Mouse (Mus musculus) right cerebral cortex, postnatal 36 days (tissue): Measurements from ENCODE around the gene Poc1a.

Experiments used
- DNase-seq, 2 experiments: peaks; one replicate each; pipeline ENCODE4 v3.0.0; 2022; ENCODE audit warnings: low spot score in 2 of 2, mixed read lengths in 1 of 2

Poc1a gene

GRCm38 (mm10) chr9:106301446-106302080 is 20.7 kb downstream of the Poc1a start:
- no peak for DNase-seq

GRCm38 (mm10) chr9:106302446-106303150 is 21.7 kb downstream of the Poc1a start:
- DNase-seq = no peak

- DNase-seq = no peak
Measured at GRCm38 (mm10) chr9:106303460-106303960, 22.6 kb downstream of the Poc1a start.

GRCm38 (mm10) chr9:106305228-106305627 is 24.4 kb downstream of the Poc1a start:
- DNase-seq = no peak

- DNase-seq = peak; percentile 63 to 66
Measured at GRCm38 (mm10) chr9:106306662-106307351, 25.9 kb downstream of the Poc1a start.

GRCm38 (mm10) chr9:106308151-106308550 is 27.3 kb downstream of the Poc1a start:
- no peak for DNase-seq

- no peak for DNase-seq
Measured at GRCm38 (mm10) chr9:106308555-106308954, 27.7 kb downstream of the Poc1a start.

- DNase-seq = no peak
Measured at GRCm38 (mm10) chr9:106308983-106309382, 28.1 kb downstream of the Poc1a start.

- no peak for DNase-seq
Measured at GRCm38 (mm10) chr9:106309859-106310258, 29.0 kb downstream of the Poc1a start.

- no peak for DNase-seq
Measured at GRCm38 (mm10) chr9:106311625-106312191, 30.8 kb downstream of the Poc1a start.

- DNase-seq = no peak
Measured at GRCm38 (mm10) chr9:106312950-106313360, 32.1 kb downstream of the Poc1a start.

- no peak for DNase-seq
Measured at GRCm38 (mm10) chr9:106314196-106314595, 33.3 kb downstream of the Poc1a start.

- no peak for DNase-seq
Measured at GRCm38 (mm10) chr9:106318074-106318473, 37.2 kb downstream of the Poc1a start.

- no peak for DNase-seq
Measured at GRCm38 (mm10) chr9:106319095-106319494, 38.2 kb downstream of the Poc1a start.

GRCm38 (mm10) chr9:106322497-106322896 is 41.6 kb downstream of the Poc1a start:
- DNase-seq = no peak

- no peak for DNase-seq
Measured at GRCm38 (mm10) chr9:106326241-106326640, 45.4 kb downstream of the Poc1a start.

GRCm38 (mm10) chr9:106327125-106327809 is 46.4 kb downstream of the Poc1a start:
- peak; percentile 44 to 76 for DNase-seq

- DNase-seq = no peak
Measured at GRCm38 (mm10) chr9:106328068-106328610, 47.3 kb downstream of the Poc1a start.

- DNase-seq = no peak
Measured at GRCm38 (mm10) chr9:106328772-106329511, 48.1 kb downstream of the Poc1a start.

GRCm38 (mm10) chr9:106332746-106333145 is 51.9 kb downstream of the Poc1a start:
- no peak for DNase-seq

GRCm38 (mm10) chr9:106337620-106338019 is 56.8 kb downstream of the Poc1a start:
- DNase-seq = peak; percentile 41 to 68
